8 mouse cellular contexts compared by ENCODE assay signal in the genomic region with DNA sequence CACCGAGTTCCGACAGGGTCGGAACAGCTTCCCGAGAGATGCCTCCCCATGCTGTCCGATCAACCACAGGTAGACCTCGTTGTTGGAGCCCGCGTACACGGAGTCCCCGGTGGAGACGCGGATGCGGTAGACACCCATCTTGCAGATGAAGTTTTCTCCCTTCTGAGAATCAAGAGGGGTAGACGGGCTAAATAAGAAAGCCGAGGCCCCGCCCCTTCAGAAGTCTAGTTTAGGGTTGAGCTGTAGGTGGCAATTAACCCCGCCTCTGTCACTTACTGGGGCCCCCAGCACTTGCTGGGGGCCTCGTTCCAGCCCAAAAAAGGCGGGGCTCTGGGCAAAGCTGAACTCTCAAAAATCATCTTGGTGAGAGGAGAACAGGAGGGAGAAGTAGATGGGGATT. TPM values are rescaled to one million over a fixed set of nuclear protein-coding genes. Genes with fewer than 3 reads are reported as not detected.
DNase-seq lines count a peak whose midpoint lies in the region; ATAC-seq lines count a peak whose summit lies in the region.

TSS of gene Alox15 (minus strand) at position 164 of the 400 bp plus-strand sequence.

- H3K27ac ChIP-seq in embryonic facial prominence, embryonic 14.5 days (replicated peaks; ENCODE audit: low read depth, low read length), result no peak within 1 kb of the TSS
- H3K27ac ChIP-seq in intestine, embryonic 15.5 days, result no peak within 1 kb of the TSS
- no peak within 1 kb of the TSS for H3K27ac ChIP-seq in midbrain, embryonic 12.5 days (replicated peaks)

- H3K9me3 ChIP-seq in embryonic facial prominence, embryonic 14.5 days (ENCODE audit: control insufficient read depth, low read length), result no peaks in the 10 kb centered on the region
- no peaks in the 10 kb centered on the region for H3K9me3 ChIP-seq in intestine, embryonic 15.5 days
- no peaks in the 10 kb centered on the region for H3K9me3 ChIP-seq in midbrain, embryonic 12.5 days

- H3K27me3 ChIP-seq in embryonic facial prominence, embryonic 14.5 days (replicated peaks; ENCODE audit: control insufficient read depth, insufficient read depth, low read length), result peaks cover 46% of the 10 kb centered on the region
- peaks cover 47% of the 10 kb centered on the region for H3K27me3 ChIP-seq in intestine, embryonic 15.5 days (replicated peaks)
- H3K27me3 ChIP-seq in midbrain, embryonic 12.5 days, result peaks cover 56% of the 10 kb centered on the region

- ATAC-seq in embryonic facial prominence, embryonic 14.5 days (ENCODE audit: low read depth), result no peak
- ATAC-seq in intestine, embryonic 15.5 days, result peak; percentile 47; the same call in 1 of the 2 replicates
- no peak for ATAC-seq in midbrain, embryonic 12.5 days (ENCODE audit: low FRiP score, low read depth)
- ATAC-seq in activated CD4-positive, CD25-positive, alpha-beta regulatory T cell, adult 4 months, result no peak

- DNase-seq in embryo, embryonic 10.5 days (ENCODE audit: low spot score), result peak; percentile 26
- DNase-seq in embryo, embryonic 10 days (ENCODE audit: low spot score), result no peak
- DNase-seq in embryonic facial prominence, embryonic 14.5 days (ENCODE audit: low spot score), result no peak
- no peak for DNase-seq in ovary, postnatal 36 days (ENCODE audit: low spot score)
- no peak for DNase-seq in gastrocnemius, adult 18-20 months (ENCODE audit: low spot score)

- H3K4me3 ChIP-seq in embryonic facial prominence, embryonic 14.5 days (ENCODE audit: low read depth, low read length), result peak within 1 kb of the TSS; percentile 34
- peak within 1 kb of the TSS; percentile 33 for H3K4me3 ChIP-seq in intestine, embryonic 15.5 days (replicated peaks)
- peak within 1 kb of the TSS; percentile 35 for H3K4me3 ChIP-seq in midbrain, embryonic 12.5 days

- H3K4me2 ChIP-seq in embryonic facial prominence, embryonic 14.5 days (ENCODE audit: low read depth, low read length), result peak within 1 kb of the TSS; percentile 61
- peak within 1 kb of the TSS; percentile 70 for H3K4me2 ChIP-seq in intestine, embryonic 15.5 days (replicated peaks)
- H3K4me2 ChIP-seq in midbrain, embryonic 12.5 days (replicated peaks), result peak within 1 kb of the TSS; percentile 62

- peak within 1 kb of the TSS; percentile 9; the same call in 1 of the 2 replicates for H3K9ac ChIP-seq in embryonic facial prominence, embryonic 14.5 days (ENCODE audit: low read depth, low read length)
- 0 out of 2 replicates have a peak within 1 kb of the TSS, but pooled peaks have one; percentile 13 for H3K9ac ChIP-seq in intestine, embryonic 15.5 days
- H3K9ac ChIP-seq in midbrain, embryonic 12.5 days (replicated peaks), result no peak within 1 kb of the TSS

- no peaks in the 10 kb centered on the region for H3K4me1 ChIP-seq in embryonic facial prominence, embryonic 14.5 days (ENCODE audit: control insufficient read depth, insufficient read depth, low read length)
- 0 out of 2 replicates have a peak, but pooled peaks cover 5% of the 10 kb centered on the region for H3K4me1 ChIP-seq in intestine, embryonic 15.5 days (replicated peaks)
- H3K4me1 ChIP-seq in midbrain, embryonic 12.5 days, result peaks cover 11% of the 10 kb centered on the region

- H3K36me3 ChIP-seq in embryonic facial prominence, embryonic 14.5 days (ENCODE audit: control insufficient read depth, insufficient read depth, low read length), result no peaks in the 10 kb centered on the region
- H3K36me3 ChIP-seq in intestine, embryonic 15.5 days, result no peaks in the 10 kb centered on the region
- H3K36me3 ChIP-seq in midbrain, embryonic 12.5 days, result no peaks in the 10 kb centered on the region

- WGBS in embryonic facial prominence, embryonic 14.5 days, result under 1% methylated on average over 19 of the region's 19 CpGs
- WGBS in intestine, embryonic 15.5 days, result under 1% methylated on average over 19 of the region's 19 CpGs
- under 1% methylated on average over 19 of the region's 19 CpGs for WGBS in midbrain, embryonic 12.5 days

RNA-seq across cellular contexts. Expression of gene Alox15, which starts in this region (rescaled TPM):
- polyA plus RNA-seq in embryonic facial prominence, embryonic 14.5 days (2014; fragmentation: Nextera tagmentation; extraction: Ambion mirVana), result 1.1 and 2.2 TPM in 2 replicates
- 0.67 and 0.78 TPM in 2 replicates for polyA plus RNA-seq in intestine, embryonic 15.5 days (2015; fragmentation: Nextera tagmentation; extraction: Ambion mirVana)
- 0.14 and 0.21 TPM in 2 replicates for polyA plus RNA-seq in midbrain, embryonic 12.5 days (2016; fragmentation: Nextera tagmentation; extraction: Ambion mirVana)
- under 1 TPM; 0.12 to 0.34 TPM for total RNA-seq in gastrocnemius, adult 18-20 months (2021)
- under 1 TPM in 1 of 2 experiments, not detected in 1; 0.51 TPM for polyA plus RNA-seq in activated CD4-positive, CD25-positive, alpha-beta regulatory T cell, adult 4 months (2017; shearing (Covaris generic))

Comparison
In these comparisons a context has a peak if more than half of its experiments do, and no peak if none do; other contexts are left out.
1. Peak in ATAC-seq, H3K4me3 ChIP-seq, H3K9ac ChIP-seq and H3K4me2 ChIP-seq in intestine, embryonic 15.5 days; RNA of the gene not detected or under 1 TPM.